Comparison of ENCODE assay signal across 8 mouse cellular contexts in the genomic region with DNA sequence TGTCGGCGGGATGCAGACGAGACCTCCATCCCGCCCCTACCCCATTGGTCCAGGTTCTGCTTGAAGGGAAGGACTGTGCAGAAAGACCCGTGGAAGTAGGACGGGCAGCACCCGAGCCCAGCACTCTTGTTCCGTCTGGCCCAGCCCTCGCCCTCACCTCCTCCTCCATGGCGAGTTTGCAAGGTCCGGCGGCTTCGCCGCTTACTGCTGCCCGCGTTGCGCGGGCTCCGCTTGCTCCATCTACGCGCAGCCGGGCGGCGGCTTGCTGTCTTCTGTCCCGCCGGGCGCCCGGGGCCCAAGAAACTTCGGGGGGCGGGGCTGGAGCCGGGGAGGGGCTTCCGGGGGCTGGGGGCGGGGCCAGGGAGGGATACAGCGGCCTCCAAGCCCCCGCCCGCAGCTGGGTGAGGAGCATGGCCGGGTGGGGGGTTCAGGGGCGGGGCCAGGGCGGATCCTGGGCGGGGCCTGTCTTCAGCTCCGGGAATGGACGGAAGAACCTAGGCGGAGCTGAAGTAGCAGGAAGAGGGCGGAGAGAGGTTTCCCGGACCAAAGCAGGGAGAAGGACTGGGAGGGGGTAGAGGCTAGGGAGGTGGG. TPM values are rescaled to one million over a fixed set of nuclear protein-coding genes. Genes with fewer than 3 reads are reported as not detected.
DNase-seq lines count a peak whose midpoint lies in the region; TF ChIP-seq lines count a peak whose summit lies in the region.

A gene (minus strand): TSS at position 260 of the 591 bp plus-strand sequence.

- H3K4me1 ChIP-seq in cortical plate, adult 2 months (ENCODE audit: control insufficient read depth, insufficient read depth, low read length) = no peaks in the 10 kb centered on the region

- peak within 1 kb of the TSS; percentile 42 for H3K4me3 ChIP-seq in cortical plate, adult 2 months (ENCODE audit: insufficient read depth, low read length)

- intact Hi-C loops in left cerebral cortex, postnatal 14 days (cut with DNase I) = loop anchor here (2.0 kb wide), 1 partner anchor 55 kb away; no protein-coding TSS in a partner anchor

- TF ChIP-seq CTCF in cortical plate, adult 2 months (IDR thresholded peaks at IDR 0.05; ENCODE audit: extremely low read depth, insufficient read depth, low read length) = no peak

- DNase-seq in adipocyte (ENCODE audit: low spot score) = peak; percentile 94
- DNase-seq in gastrocnemius, postnatal 10 days = peak; percentile 94
- DNase-seq in induced T-regulatory cell, adult 2 months (ENCODE audit: low read depth) = peak; percentile 97
- DNase-seq in left cerebral cortex, postnatal 14 days (ENCODE audit: low spot score in 2 of 2) = peak; percentile 76 to 84
- peak; percentile 97 for DNase-seq in mesoderm, embryonic 11.5 days (ENCODE audit: low read depth, low spot score)
- DNase-seq in right cerebral cortex, postnatal 36 days (ENCODE audit: low spot score in 2 of 2) = peak; percentile 76 to 77
- DNase-seq in yolk sac, embryonic 10.5 days (ENCODE audit: low spot score) = peak; percentile 100

- H3K27ac ChIP-seq in cortical plate, adult 2 months (ENCODE audit: insufficient read depth, low read length) = peak within 1 kb of the TSS; percentile 20; the same call in 1 of the 2 replicates

- 0 out of 2 replicates have a peak, but pooled peaks have one; percentile 37 for TF ChIP-seq POLR2A in cortical plate, adult 2 months (IDR thresholded peaks at IDR 0.05; ENCODE audit: extremely low read depth, insufficient read depth, low read length)

RNA-seq across cellular contexts. Expression of the gene that starts here (rescaled TPM):
- polyA plus RNA-seq in cortical plate, adult 2 months (2012; rRNA removed) = 15.3 and 15.4 TPM in 2 replicates
- 10 to 100 TPM; 11.4 to 17.3 TPM for total RNA-seq in gastrocnemius, postnatal 10 days (2021)
- 1 to 10 TPM; 6.5 to 9.6 TPM for total RNA-seq in left cerebral cortex, postnatal 14 days (2021)

Comparison
In these comparisons a context has a peak if more than half of its experiments do, and no peak if none do; other contexts are left out.
1. Peak in every context shown above with its lines: DNase-seq, H3K4me3 ChIP-seq and H3K27ac ChIP-seq.